Mouse (Mus musculus) right cerebral cortex, postnatal 14 days (tissue): Measurements from ENCODE around the gene Ctdsp2.

Experiments
- DNase-seq: peaks from one replicate; pipeline ENCODE4 v3.0.0; 2022

Gene Ctdsp2

GRCm38 (mm10) chr10:126978277-126978994 lies at the start of gene Ctdsp2:
TSS of gene Ctdsp2 (plus strand) at chr10:126978717.
- peak; percentile 100 for DNase-seq

- no peak for DNase-seq
These were observed 49.7 kb upstream of the Ctdsp2 start for GRCm38 (mm10) chr10:126928819-126929206.

- DNase-seq, result no peak
These were observed 49.0 kb upstream of the Ctdsp2 start for GRCm38 (mm10) chr10:126929543-126929942.

- no peak for DNase-seq
These were observed 48.0 kb upstream of the Ctdsp2 start for GRCm38 (mm10) chr10:126930270-126931121.

GRCm38 (mm10) chr10:126931123-126931759 lies 47.3 kb upstream of the Ctdsp2 start:
- no peak for DNase-seq

- DNase-seq, result no peak
These were observed 46.8 kb upstream of the Ctdsp2 start for GRCm38 (mm10) chr10:126931760-126932139.

- no peak for DNase-seq
These were observed 44.0 kb upstream of the Ctdsp2 start for GRCm38 (mm10) chr10:126934561-126934960.

- no peak for DNase-seq
These were observed 43.4 kb upstream of the Ctdsp2 start for GRCm38 (mm10) chr10:126935121-126935520.

- DNase-seq, result peak; percentile 51
These were observed 42.7 kb upstream of the Ctdsp2 start for GRCm38 (mm10) chr10:126935556-126936381.

GRCm38 (mm10) chr10:126940949-126941348 lies 37.6 kb upstream of the Ctdsp2 start:
- DNase-seq, result no peak

GRCm38 (mm10) chr10:126945531-126945930 lies 33.0 kb upstream of the Ctdsp2 start:
- no peak for DNase-seq

- no peak for DNase-seq
These were observed 28.7 kb upstream of the Ctdsp2 start for GRCm38 (mm10) chr10:126949824-126950223.

- no peak for DNase-seq
These were observed 27.9 kb upstream of the Ctdsp2 start for GRCm38 (mm10) chr10:126950572-126950971.

- DNase-seq, result no peak
These were observed 26.1 kb upstream of the Ctdsp2 start for GRCm38 (mm10) chr10:126952375-126952774.

- no peak for DNase-seq
These were observed 25.5 kb upstream of the Ctdsp2 start for GRCm38 (mm10) chr10:126953029-126953471.

- no peak for DNase-seq
These were observed 21.7 kb upstream of the Ctdsp2 start for GRCm38 (mm10) chr10:126956692-126957358.

- DNase-seq, result peak; percentile 69
These were observed 21.0 kb upstream of the Ctdsp2 start for GRCm38 (mm10) chr10:126957359-126958107.

GRCm38 (mm10) chr10:126960496-126960895 lies 18.0 kb upstream of the Ctdsp2 start:
- no peak for DNase-seq

GRCm38 (mm10) chr10:126961757-126962156 lies 16.8 kb upstream of the Ctdsp2 start:
- DNase-seq, result peak; percentile 36

GRCm38 (mm10) chr10:126962271-126962965 lies 16.1 kb upstream of the Ctdsp2 start:
- DNase-seq, result no peak

- DNase-seq, result no peak
These were observed 15.6 kb upstream of the Ctdsp2 start for GRCm38 (mm10) chr10:126962966-126963330.
